Mouse (Mus musculus): ENCODE data around the gene Hivep3.

Hivep3 gene

GRCm38 (mm10) chr4:120153736-120154135 lies 420.2 kb downstream of the Hivep3 start:
- DNase-seq (ENCODE audit: low read depth): no peak

GRCm38 (mm10) chr4:120158714-120159310 lies 425.2 kb downstream of the Hivep3 start:
- DNase-seq (ENCODE audit: low read depth): no peak

- DNase-seq (ENCODE audit: low read depth): no peak
These were observed 427.8 kb downstream of the Hivep3 start, which contains the start of gene Edn2 for GRCm38 (mm10) chr4:120161166-120161949. Gene Edn2 (plus strand): TSS chr4:120161206.

GRCm38 (mm10) chr4:120162586-120162985 lies 429.0 kb downstream of the Hivep3 start:
- no peak for DNase-seq (ENCODE audit: low read depth)

GRCm38 (mm10) chr4:120163242-120163641 lies 429.7 kb downstream of the Hivep3 start:
- DNase-seq (ENCODE audit: low read depth): no peak

- DNase-seq (ENCODE audit: low read depth): no peak
These were observed 430.7 kb downstream of the Hivep3 start for GRCm38 (mm10) chr4:120164316-120164715.

- no peak for DNase-seq (ENCODE audit: low read depth)
These were observed 434.2 kb downstream of the Hivep3 start for GRCm38 (mm10) chr4:120167778-120168177.

GRCm38 (mm10) chr4:120168346-120168745 lies 434.8 kb downstream of the Hivep3 start:
- no peak for DNase-seq (ENCODE audit: low read depth)

GRCm38 (mm10) chr4:120170387-120170936 lies 436.9 kb downstream of the Hivep3 start:
- DNase-seq (ENCODE audit: low read depth): no peak

- DNase-seq (ENCODE audit: low read depth): no peak
These were observed 438.6 kb downstream of the Hivep3 start for GRCm38 (mm10) chr4:120172050-120172684.

GRCm38 (mm10) chr4:120179123-120179522 lies 445.5 kb downstream of the Hivep3 start:
- no peak for DNase-seq (ENCODE audit: low read depth)

GRCm38 (mm10) chr4:120180535-120180934 lies 447.0 kb downstream of the Hivep3 start:
- DNase-seq (ENCODE audit: low read depth): no peak

- DNase-seq (ENCODE audit: low read depth): no peak
These were observed 450.9 kb downstream of the Hivep3 start for GRCm38 (mm10) chr4:120184374-120184991.

- no peak for DNase-seq (ENCODE audit: low read depth)
These were observed 452.9 kb downstream of the Hivep3 start for GRCm38 (mm10) chr4:120186441-120186840.

- DNase-seq (ENCODE audit: low read depth): no peak
These were observed 453.4 kb downstream of the Hivep3 start for GRCm38 (mm10) chr4:120186934-120187333.

Measured in induced T-regulatory cell, adult 2 months (primary cell).